Mouse (Mus musculus) heart, postnatal 0 days (tissue): Measurements from ENCODE around the gene Lrp2. TPM values are rescaled to one million over a fixed set of nuclear protein-coding genes. Genes with fewer than 3 reads are reported as not detected.

Source experiments
- ATAC-seq: fragments of 200-750 bp; cut with Nextera tagmentation; 2 replicates; pipeline ENCODE4 v1.8.0; 2017; ENCODE audit warnings: low read depth, moderate number of reproducible peaks, moderate library complexity; ENCODE audit not compliant: insufficient read depth
- DNase-seq: peaks from one replicate; pipeline ENCODE4 v3.0.0-alpha.2; 2016; ENCODE audit warnings: low spot score
- H3K27ac ChIP-seq: fragments of 300-500 bp; sonication (generic); 2 replicates; pipeline ENCODE4 v1.5.1; 2014; ENCODE audit warnings: low read depth, mild to moderate bottlenecking
- H3K27me3 ChIP-seq: fragments of 300-500 bp; sonication (generic); 2 replicates; pipeline ENCODE4 v1.6.1; 2014; ENCODE audit warnings: low read length, mixed read lengths; ENCODE audit not compliant: control insufficient read depth, insufficient read depth
- H3K36me3 ChIP-seq: fragments of 300-500 bp; sonication (generic); replicated peaks from 2 replicates; pipeline ENCODE4 v1.6.1; 2014; ENCODE audit warnings: low read length, mixed read lengths; ENCODE audit not compliant: control insufficient read depth, insufficient read depth
- H3K4me1 ChIP-seq: fragments of 300-500 bp; sonication (generic); 2 replicates; pipeline ENCODE4 v1.6.1; 2014; ENCODE audit warnings: antibody characterized with exemption; ENCODE audit not compliant: control insufficient read depth, insufficient read depth
- H3K4me2 ChIP-seq: fragments of 300-500 bp; sonication (generic); 2 replicates; pipeline ENCODE4 v1.6.1; 2014; ENCODE audit warnings: low read depth, mild to moderate bottlenecking, low read length, moderate library complexity
- H3K4me3 ChIP-seq: fragments of 300-500 bp; sonication (generic); 2 replicates; pipeline ENCODE4 v1.5.1; 2014; ENCODE audit warnings: low read depth, low read length
- H3K9ac ChIP-seq: fragments of 300-500 bp; sonication (generic); replicated peaks from 2 replicates; pipeline ENCODE4 v1.6.1; 2014; ENCODE audit warnings: low read depth, low read length, mixed read lengths
- H3K9me3 ChIP-seq: fragments of 300-500 bp; sonication (generic); replicated peaks from 2 replicates; pipeline ENCODE4 v1.6.1; 2016; ENCODE audit warnings: low read length; ENCODE audit not compliant: control insufficient read depth
- CTCF ChIP-seq: IDR thresholded peaks from 2 replicates; pipeline ENCODE4 v1.5.1; 2016; ENCODE audit warnings: antibody characterized with exemption, control low read depth, low read depth
- EP300 ChIP-seq: IDR thresholded peaks from 2 replicates; pipeline ENCODE4 v1.6.1; 2016; ENCODE audit warnings: antibody characterized with exemption, low read depth
- WGBS: fragments of 180-500 bp; shearing (Covaris S2); extraction: QIAGEN DNeasy Blood & Tissue Kit; methylation state at CpG from one replicate; pipeline ENCODE4 v1.1.7; 2014; 5-methylcytosine and 5-hydroxymethylcytosine counted together
- polyA plus RNA-seq: library from polyadenylated mRNA; unstranded; fragments of >200 nt; fragmentation: Nextera tagmentation; extraction: Ambion mirVana; gene quantifications from 2 replicates; pipeline ENCODE4 v1.2.1, GENCODE M21; 2015
- total RNA-seq: library from RNA; depleted of rRNA; stranded (reverse); fragments of >200 nt; gene quantifications from 2 replicates; pipeline ENCODE4 v1.2.3, GENCODE M21; 2014; ENCODE audit warnings: low replicate concordance; rRNA removed

The Lrp2 gene
- total RNA-seq (1.8 and 3.2 TPM in 2 replicates), polyA plus RNA-seq (0.19 and 0.23 TPM in 2 replicates)

- no peak within 1 kb of the TSS; the same call in 1 of the 2 replicates for H3K9ac ChIP-seq
- WGBS: under 1% methylated on average over 43 of the region's 45 CpGs
- peak; percentile 40 for ATAC-seq
- no peaks in the 10 kb centered on the region for H3K36me3 ChIP-seq
- H3K4me1 ChIP-seq: peaks cover 10% of the 10 kb centered on the region
- H3K4me3 ChIP-seq: peak within 1 kb of the TSS; percentile 66
- TF ChIP-seq CTCF (no peak), EP300 (no peak)
- H3K9me3 ChIP-seq: no peaks in the 10 kb centered on the region
- DNase-seq: no peak
- peaks cover 61% of the 10 kb centered on the region for H3K27me3 ChIP-seq
- H3K27ac ChIP-seq: no peak within 1 kb of the TSS
- peak within 1 kb of the TSS; percentile 100 for H3K4me2 ChIP-seq
Measured at GRCm38 (mm10) chr2:69585886-69586398, at the start of gene Lrp2. Gene Lrp2, minus strand, starts transcription at chr2:69586065.

GRCm38 (mm10) chr2:69635064-69635701, 49.3 kb upstream of the Lrp2 start:
- Histone ChIP-seq H3K9me3 (no peaks in the 10 kb centered on the region), H3K4me2 (peak overlapping the region; percentile 54), H3K4me3 (peak overlapping the region; percentile 50), H3K27ac (no peak overlapping the region), H3K27me3 (no peaks in the 10 kb centered on the region), H3K36me3 (no peaks in the 10 kb centered on the region), H3K9ac (peak overlapping the region; percentile 55; the same call in 1 of the 2 replicates), H3K4me1 (no peaks in the 10 kb centered on the region)
- TF ChIP-seq EP300 (no peak), CTCF (peak; percentile 81)
- peak; percentile 75 for DNase-seq
- ATAC-seq: peak; percentile 55; the same call in 1 of the 2 replicates
- 7% methylated on average over 11 of the region's 11 CpGs for WGBS

- ATAC-seq (no peak), DNase-seq (no peak)
- no peaks in the 10 kb centered on the region for H3K27me3 ChIP-seq
- TF ChIP-seq EP300 (no peak), CTCF (peak; percentile 13; the same call in 1 of the 2 replicates)
- no peak overlapping the region for H3K27ac ChIP-seq
- no peak overlapping the region for H3K4me2 ChIP-seq
- 81% methylated on average over 2 of the region's 2 CpGs for WGBS
- H3K4me3 ChIP-seq: no peak overlapping the region
- H3K4me1 ChIP-seq: no peaks in the 10 kb centered on the region
- H3K9ac ChIP-seq: no peak overlapping the region
- no peaks in the 10 kb centered on the region for H3K36me3 ChIP-seq
- no peaks in the 10 kb centered on the region for H3K9me3 ChIP-seq
Measured at GRCm38 (mm10) chr2:69631449-69631848, 45.6 kb upstream of the Lrp2 start.

- H3K27me3 ChIP-seq: no peaks in the 10 kb centered on the region
- no peak overlapping the region for H3K4me3 ChIP-seq
- 80% methylated on average over 5 of the region's 5 CpGs for WGBS
- no peaks in the 10 kb centered on the region for H3K9me3 ChIP-seq
- no peak overlapping the region for H3K27ac ChIP-seq
- H3K9ac ChIP-seq: no peak overlapping the region
- H3K36me3 ChIP-seq: no peaks in the 10 kb centered on the region
- no peaks in the 10 kb centered on the region for H3K4me1 ChIP-seq
- TF ChIP-seq CTCF (no peak), EP300 (no peak)
- DNase-seq (no peak), ATAC-seq (no peak)
- H3K4me2 ChIP-seq: no peak overlapping the region
Measured at GRCm38 (mm10) chr2:69630792-69631191, 44.9 kb upstream of the Lrp2 start.

GRCm38 (mm10) chr2:69629914-69630313, 44.0 kb upstream of the Lrp2 start:
- Histone ChIP-seq H3K27me3 (no peaks in the 10 kb centered on the region), H3K4me2 (no peak overlapping the region), H3K9ac (no peak overlapping the region), H3K4me1 (no peaks in the 10 kb centered on the region), H3K36me3 (no peaks in the 10 kb centered on the region), H3K9me3 (no peaks in the 10 kb centered on the region), H3K27ac (no peak overlapping the region), H3K4me3 (no peak overlapping the region)
- TF ChIP-seq CTCF: no peak
- no peak for TF ChIP-seq EP300
- DNase-seq (no peak), ATAC-seq (no peak)
- 85% methylated on average over 6 of the region's 6 CpGs for WGBS
